Mouse (Mus musculus) ES-Bruce4 (cell line): ENCODE data around the gene Foxc2.

Experiments used
- CTCF ChIP-seq: IDR thresholded peaks from one replicate; pipeline ENCODE4 v1.8.1; 2011; ENCODE audit warnings: low read depth, low read length
- EP300 ChIP-seq: IDR thresholded peaks from 2 replicates; pipeline ENCODE4 v1.6.1; 2011; ENCODE audit warnings: low read depth, low read length; ENCODE audit not compliant: insufficient read depth
- POLR2A ChIP-seq: IDR thresholded peaks from one replicate; pipeline ENCODE4 v1.8.1; 2011; ENCODE audit warnings: low read length; ENCODE audit not compliant: insufficient read depth

- TF ChIP-seq CTCF = no peak
- no peak for TF ChIP-seq POLR2A
- no peak for TF ChIP-seq EP300
Measured at GRCm38 (mm10) chr8:121108657-121109056, 7.3 kb upstream of the Foxc2 start.
